Mouse (Mus musculus) CH12.LX (cell line): ENCODE measurements at regions not wholly inside any gene's neighbourhood (a gene's known extent, or its start where the extent isn't known, plus 50 kb on each side); places are given as distances from the start of the nearest gene placed in this dataset.

Source experiments
- CTCF ChIP-seq, 2 experiments: IDR thresholded peaks in 1 of 2; conservative IDR thresholded peaks in 1 of 2; 2 replicates each; pipeline ENCODE4 v1.5.1; 2011 to 2012; ENCODE audit warnings: low read depth in 2 of 2, low read length in 2 of 2, improper control_type of control experiment in 1 of 2, inconsistent platforms in 1 of 2, mild to moderate bottlenecking in 1 of 2, moderate library complexity in 1 of 2
- GABPA ChIP-seq: IDR thresholded peaks from 2 replicates; pipeline ENCODE4 v1.6.1; 2012; ENCODE audit warnings: low read depth, low read length, improper control_type of control experiment, inconsistent platforms; ENCODE audit not compliant: insufficient replicate concordance
- RCOR1 ChIP-seq: conservative IDR thresholded peaks from 2 replicates; pipeline ENCODE4 v1.6.1; 2012; ENCODE audit warnings: low read depth, mild to moderate bottlenecking, inconsistent platforms, low read length, improper control_type of control experiment

GRCm38 (mm10) chr4:23234960-23235359, 746.8 kb upstream of the Pou3f2 start:
- TF ChIP-seq GABPA = no peak
- no peak for TF ChIP-seq CTCF (conservative IDR thresholded peaks at IDR 0.05 in 1 of 2, IDR thresholded peaks at IDR 0.05 in 1 of 2; ENCODE audit: low read depth in 2 of 2, low read length in 2 of 2)
- no peak for TF ChIP-seq RCOR1
